Mouse (Mus musculus): ENCODE measurements at regions not wholly inside any gene's neighbourhood (a gene's known extent, or its start where the extent isn't known, plus 50 kb on each side); places are given as distances from the start of the nearest gene placed in this dataset.

DNA sequence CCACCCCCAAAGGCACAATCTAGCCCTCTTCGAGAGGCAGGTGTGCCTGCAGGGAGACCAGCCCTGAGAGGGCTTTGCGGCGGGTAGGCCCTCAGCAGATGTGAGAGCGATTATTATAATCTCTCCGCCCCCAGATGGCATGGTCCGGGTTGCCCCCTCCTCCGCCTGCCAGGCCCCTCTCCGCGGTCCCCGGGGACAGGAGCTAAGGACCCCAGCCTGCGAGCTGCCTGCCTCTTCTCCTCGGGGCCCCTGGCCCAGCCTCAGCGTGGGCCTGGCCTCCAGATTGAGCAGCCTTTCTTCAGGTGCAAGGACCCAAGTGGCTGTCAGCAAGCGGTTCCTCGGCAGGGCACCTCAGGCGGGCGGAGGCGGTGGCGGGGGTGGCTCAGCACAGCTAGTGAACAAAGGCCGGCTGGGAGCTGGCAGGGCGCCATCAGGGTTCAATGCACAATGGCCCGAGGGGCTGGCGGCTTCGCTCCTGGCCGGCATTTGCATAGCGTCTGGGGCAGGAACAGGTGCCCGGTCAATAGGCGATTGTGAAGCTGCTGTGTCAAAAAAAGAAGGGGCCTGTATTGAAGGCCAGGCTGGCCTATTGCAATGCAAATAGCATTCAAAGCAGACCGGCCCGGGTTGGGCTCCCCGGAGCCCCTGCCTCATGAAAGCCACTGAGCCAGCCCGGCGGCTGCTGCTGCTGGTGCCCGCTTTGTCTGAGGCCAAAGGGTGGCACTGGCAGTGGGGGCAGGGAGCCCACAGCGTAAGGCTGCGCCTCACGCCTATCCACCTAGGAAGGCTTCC, 141.1 kb upstream of the Zmiz1 start:
- no peak for TF ChIP-seq CTCF (IDR thresholded peaks at IDR 0.05; ENCODE audit: low read depth, low read length)
- no peak for TF ChIP-seq POLR2A (IDR thresholded peaks at IDR 0.05; ENCODE audit: insufficient read depth, low read length)
